Mouse (Mus musculus): ENCODE measurements around the gene Rsph6a. TPM values are rescaled to one million over a fixed set of nuclear protein-coding genes. Genes with fewer than 3 reads are reported as not detected.

Gene Rsph6a
- polyA plus RNA-seq, 1 experiment from 2014 or later = not detected

DNA sequence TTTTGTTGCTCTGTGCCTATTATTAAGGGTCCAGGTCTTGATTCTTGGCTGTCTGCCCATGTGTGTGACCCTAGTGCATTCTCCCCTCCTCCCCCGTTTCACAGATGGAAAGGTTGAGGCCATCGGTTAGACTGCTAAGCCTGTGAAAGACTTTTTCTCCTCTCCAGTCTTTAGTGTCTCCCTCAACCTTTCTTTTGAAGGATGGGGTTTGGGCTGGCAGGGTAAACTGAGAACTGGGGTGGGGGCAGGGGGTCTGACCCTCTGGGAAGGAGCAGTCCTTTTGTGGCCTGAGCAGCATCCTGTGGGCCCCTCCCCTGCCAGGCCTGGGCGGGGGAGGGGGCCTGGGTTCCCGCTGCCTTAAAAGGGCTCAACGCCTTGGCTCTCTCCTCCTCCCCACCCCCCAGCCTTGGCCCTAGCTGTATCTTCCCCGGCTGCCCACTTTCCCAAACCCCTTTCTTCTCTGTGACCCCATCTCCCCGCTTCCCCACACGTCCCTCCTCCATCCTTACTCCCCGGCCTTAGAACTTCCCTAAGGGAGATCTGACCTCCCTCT, 30.5 kb downstream of the Rsph6a start:
- no peak overlapping the region for H3K9ac ChIP-seq (replicated peaks)
- H3K4me2 ChIP-seq (replicated peaks) = no peak overlapping the region
- H3K4me1 ChIP-seq = no peaks in the 10 kb centered on the region
- no peak overlapping the region for H3K4me3 ChIP-seq
- H3K27ac ChIP-seq (replicated peaks) = no peak overlapping the region
- H3K9me3 ChIP-seq = no peaks in the 10 kb centered on the region
- no peak for ATAC-seq (replicated peaks)
- 34% methylated on average over 9 of the region's 9 CpGs for WGBS
- peaks cover 45% of the 10 kb centered on the region for H3K36me3 ChIP-seq
- no peaks in the 10 kb centered on the region for H3K27me3 ChIP-seq

DNA sequence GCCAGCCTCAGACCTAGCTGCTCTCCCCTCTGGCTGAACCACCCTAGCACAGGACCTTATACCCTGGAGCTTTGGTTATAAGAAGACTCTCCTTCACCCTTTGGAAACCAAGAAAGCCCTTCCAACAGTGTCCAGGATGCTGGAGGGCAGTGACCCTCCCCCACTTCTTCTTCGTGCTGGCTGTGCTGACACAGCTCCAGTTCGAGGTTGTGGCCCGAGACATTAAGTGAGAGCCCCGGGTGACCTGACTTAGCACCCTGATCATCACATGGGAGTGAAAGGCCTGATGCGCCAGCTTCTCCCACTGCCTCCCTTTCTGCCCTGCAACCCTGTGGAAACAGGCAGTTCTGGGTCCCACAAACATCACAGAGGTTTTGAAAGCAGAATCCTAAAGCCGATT, 31.0 kb downstream of the Rsph6a start:
- Histone ChIP-seq H3K4me2 (replicated peaks) (no peak overlapping the region), H3K27me3 (no peaks in the 10 kb centered on the region), H3K4me1 (no peaks in the 10 kb centered on the region), H3K9ac (replicated peaks) (no peak overlapping the region), H3K4me3 (no peak overlapping the region), H3K27ac (replicated peaks) (no peak overlapping the region), H3K9me3 (no peaks in the 10 kb centered on the region), H3K36me3 (peaks cover 41% of the 10 kb centered on the region)
- no peak for ATAC-seq (replicated peaks)
- WGBS = 17% methylated on average over 6 of the region's 6 CpGs

DNA sequence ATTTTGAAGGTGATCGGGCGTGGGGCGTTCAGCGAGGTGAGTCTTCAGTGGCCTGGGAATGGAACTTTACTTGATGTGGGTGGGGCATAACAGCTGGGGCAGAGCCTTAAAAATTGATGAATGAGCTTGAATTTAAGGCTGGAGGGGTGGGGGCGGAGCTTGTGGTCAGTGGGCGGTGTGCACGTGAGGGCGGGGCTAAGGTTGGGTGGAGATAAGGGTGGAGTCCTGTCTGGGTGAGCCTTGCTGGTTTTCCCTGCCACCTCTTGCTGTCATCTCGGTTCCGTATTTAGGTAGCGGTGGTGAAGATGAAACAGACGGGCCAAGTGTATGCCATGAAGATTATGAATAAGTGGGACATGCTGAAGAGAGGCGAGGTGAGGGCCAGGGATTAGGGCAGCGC, 31.6 kb downstream of the Rsph6a start:
- ATAC-seq (replicated peaks) = no peak
- Histone ChIP-seq H3K4me2 (replicated peaks) (no peak overlapping the region), H3K36me3 (peaks cover 42% of the 10 kb centered on the region), H3K9ac (replicated peaks) (no peak overlapping the region), H3K27me3 (no peaks in the 10 kb centered on the region), H3K4me3 (no peak overlapping the region), H3K9me3 (no peaks in the 10 kb centered on the region), H3K27ac (replicated peaks) (no peak overlapping the region), H3K4me1 (no peaks in the 10 kb centered on the region)
- 22% methylated on average over 14 of the region's 14 CpGs for WGBS

DNA sequence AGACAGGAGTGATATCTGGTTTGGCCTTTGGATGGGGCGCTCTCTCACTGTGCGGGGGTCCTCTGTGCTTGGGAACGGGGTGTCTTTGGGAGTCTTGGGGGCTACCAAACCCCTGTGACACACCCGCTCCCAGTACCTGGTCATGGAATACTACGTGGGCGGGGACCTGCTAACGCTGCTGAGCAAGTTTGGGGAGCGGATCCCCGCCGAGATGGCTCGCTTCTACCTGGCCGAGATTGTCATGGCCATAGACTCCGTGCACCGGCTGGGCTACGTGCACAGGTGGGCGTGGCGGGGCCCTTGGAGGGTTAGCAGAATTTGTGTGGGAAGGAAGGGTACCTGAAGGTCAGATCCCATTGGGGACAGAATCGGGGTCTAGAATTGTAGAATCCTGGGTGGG, 32.3 kb downstream of the Rsph6a start:
- WGBS = 60% methylated on average over 18 of the region's 18 CpGs
- H3K9me3 ChIP-seq = no peaks in the 10 kb centered on the region
- no peaks in the 10 kb centered on the region for H3K4me1 ChIP-seq
- no peak overlapping the region for H3K27ac ChIP-seq (replicated peaks)
- ATAC-seq (replicated peaks) = no peak
- no peak overlapping the region for H3K4me2 ChIP-seq (replicated peaks)
- no peak overlapping the region for H3K4me3 ChIP-seq
- H3K36me3 ChIP-seq = peaks cover 38% of the 10 kb centered on the region
- no peaks in the 10 kb centered on the region for H3K27me3 ChIP-seq
- H3K9ac ChIP-seq (replicated peaks) = no peak overlapping the region

DNA sequence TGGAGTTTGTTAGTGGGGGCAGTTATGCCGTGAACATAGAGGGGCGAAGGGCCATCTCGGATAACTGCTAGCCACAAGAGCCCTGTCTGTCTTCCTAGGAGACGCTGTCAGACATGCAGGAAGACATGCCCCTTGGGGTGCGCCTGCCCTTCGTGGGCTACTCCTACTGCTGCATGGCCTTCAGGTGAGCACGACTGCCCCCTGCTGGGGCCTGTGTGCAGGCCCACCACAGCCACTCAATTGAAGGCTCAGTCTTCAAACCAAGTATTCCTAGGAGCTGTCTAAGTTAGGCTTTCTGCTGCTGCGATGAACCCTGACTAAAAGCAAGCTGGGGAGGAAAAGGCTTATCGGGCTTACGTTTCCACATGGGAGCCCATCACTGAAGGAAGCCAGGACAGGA, 34.3 kb downstream of the Rsph6a start:
- H3K36me3 ChIP-seq = peaks cover 24% of the 10 kb centered on the region
- 40% methylated on average over 10 of the region's 10 CpGs for WGBS
- ATAC-seq (replicated peaks) = no peak

DNA sequence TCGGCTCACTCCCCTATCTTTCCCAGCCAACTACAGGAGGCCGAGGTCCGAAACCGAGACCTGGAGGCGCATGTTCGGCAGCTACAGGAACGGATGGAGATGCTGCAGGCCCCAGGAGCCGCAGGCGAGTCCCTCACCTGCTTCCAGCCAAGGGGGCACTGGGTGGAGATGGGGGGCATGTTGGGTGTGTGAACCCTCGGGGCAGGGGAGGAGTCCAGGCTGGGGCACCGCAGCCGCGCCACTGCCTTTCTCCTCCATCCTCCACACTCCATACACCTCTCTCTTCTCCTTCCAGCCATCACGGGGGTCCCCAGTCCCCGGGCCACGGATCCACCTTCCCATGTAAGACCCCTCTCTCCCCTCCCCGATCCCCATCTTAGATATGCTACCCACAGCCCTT, 37.4 kb downstream of the Rsph6a start:
- Histone ChIP-seq H3K36me3 (peaks cover 24% of the 10 kb centered on the region), H3K4me2 (replicated peaks) (peak overlapping the region; percentile 99; the same call in 1 of the 2 replicates), H3K4me3 (no peak overlapping the region), H3K9me3 (no peaks in the 10 kb centered on the region), H3K9ac (replicated peaks) (no peak overlapping the region), H3K27me3 (no peaks in the 10 kb centered on the region), H3K4me1 (peaks cover 46% of the 10 kb centered on the region), H3K27ac (replicated peaks) (no peak overlapping the region)
- 38% methylated on average over 17 of the region's 17 CpGs for WGBS
- ATAC-seq (replicated peaks) = no peak

More for the DNA sequence above, 34.3 kb downstream of the Rsph6a start:
- H3K4me1 ChIP-seq = peaks cover 17% of the 10 kb centered on the region
- no peak overlapping the region for H3K27ac ChIP-seq (replicated peaks)
- H3K4me2 ChIP-seq (replicated peaks) = no peak overlapping the region
- H3K9ac ChIP-seq (replicated peaks) = no peak overlapping the region
- no peak overlapping the region for H3K4me3 ChIP-seq
- H3K9me3 ChIP-seq = no peaks in the 10 kb centered on the region
- H3K27me3 ChIP-seq = no peaks in the 10 kb centered on the region

DNA sequence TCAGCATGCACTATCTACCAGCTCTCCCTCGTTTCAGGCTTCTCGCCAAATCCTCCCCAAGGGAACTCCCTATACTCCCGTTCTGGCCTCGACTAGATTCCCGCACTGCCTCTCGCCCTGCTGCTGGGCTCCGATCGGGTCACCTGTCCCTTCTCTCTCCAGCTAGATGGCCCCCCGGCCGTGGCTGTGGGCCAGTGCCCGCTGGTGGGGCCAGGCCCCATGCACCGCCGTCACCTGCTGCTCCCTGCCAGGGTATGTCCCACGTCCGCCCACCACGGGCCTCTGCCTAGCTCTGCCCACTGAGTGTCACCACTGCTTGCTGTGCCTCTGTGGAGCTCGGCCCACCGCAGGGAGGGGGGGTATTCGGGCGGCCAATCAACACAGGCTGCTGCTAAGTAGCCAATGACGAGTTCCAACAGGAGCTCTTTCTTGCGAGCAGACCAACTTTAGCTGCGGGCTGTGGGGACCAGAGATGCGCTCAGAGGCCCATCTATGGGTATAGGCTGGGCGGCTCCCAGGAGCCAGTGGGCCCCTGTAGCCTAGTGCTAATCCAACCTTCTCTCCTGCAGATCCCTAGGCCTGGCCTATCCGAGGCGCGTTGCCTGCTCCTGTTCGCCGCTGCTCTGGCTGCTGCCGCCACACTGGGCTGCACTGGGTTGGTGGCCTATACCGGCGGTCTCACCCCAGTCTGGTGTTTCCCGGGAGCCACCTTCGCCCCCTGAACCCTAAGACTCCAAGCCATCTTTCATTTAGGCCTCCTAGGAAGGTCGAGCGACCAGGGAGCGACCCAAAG, 38.1 kb downstream of the Rsph6a start:
- Histone ChIP-seq H3K27me3 (no peaks in the 10 kb centered on the region), H3K4me3 (peak overlapping the region; percentile 59), H3K4me2 (replicated peaks) (peak overlapping the region; percentile 99), H3K4me1 (peaks cover 46% of the 10 kb centered on the region), H3K36me3 (peaks cover 24% of the 10 kb centered on the region), H3K27ac (replicated peaks) (peak overlapping the region; percentile 49; the same call in 1 of the 2 replicates), H3K9me3 (no peaks in the 10 kb centered on the region), H3K9ac (replicated peaks) (no peak overlapping the region; the same call in 1 of the 2 replicates)
- peak; percentile 57 for ATAC-seq (replicated peaks)
- WGBS = 5% methylated on average over 38 of the region's 38 CpGs

DNA sequence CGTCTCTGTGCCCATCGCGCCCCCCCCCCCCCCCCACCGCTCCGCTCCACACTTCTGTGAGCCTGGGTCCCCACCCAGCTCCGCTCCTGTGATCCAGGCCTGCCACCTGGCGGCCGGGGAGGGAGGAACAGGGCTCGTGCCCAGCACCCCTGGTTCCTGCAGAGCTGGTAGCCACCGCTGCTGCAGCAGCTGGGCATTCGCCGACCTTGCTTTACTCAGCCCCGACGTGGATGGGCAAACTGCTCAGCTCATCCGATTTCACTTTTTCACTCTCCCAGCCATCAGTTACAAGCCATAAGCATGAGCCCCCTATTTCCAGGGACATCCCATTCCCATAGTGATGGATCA, 38.7 kb downstream of the Rsph6a start:
- under 1% methylated on average over 14 of the region's 15 CpGs for WGBS
- H3K27me3 ChIP-seq = no peaks in the 10 kb centered on the region
- H3K9ac ChIP-seq (replicated peaks) = no peak overlapping the region

DNA sequence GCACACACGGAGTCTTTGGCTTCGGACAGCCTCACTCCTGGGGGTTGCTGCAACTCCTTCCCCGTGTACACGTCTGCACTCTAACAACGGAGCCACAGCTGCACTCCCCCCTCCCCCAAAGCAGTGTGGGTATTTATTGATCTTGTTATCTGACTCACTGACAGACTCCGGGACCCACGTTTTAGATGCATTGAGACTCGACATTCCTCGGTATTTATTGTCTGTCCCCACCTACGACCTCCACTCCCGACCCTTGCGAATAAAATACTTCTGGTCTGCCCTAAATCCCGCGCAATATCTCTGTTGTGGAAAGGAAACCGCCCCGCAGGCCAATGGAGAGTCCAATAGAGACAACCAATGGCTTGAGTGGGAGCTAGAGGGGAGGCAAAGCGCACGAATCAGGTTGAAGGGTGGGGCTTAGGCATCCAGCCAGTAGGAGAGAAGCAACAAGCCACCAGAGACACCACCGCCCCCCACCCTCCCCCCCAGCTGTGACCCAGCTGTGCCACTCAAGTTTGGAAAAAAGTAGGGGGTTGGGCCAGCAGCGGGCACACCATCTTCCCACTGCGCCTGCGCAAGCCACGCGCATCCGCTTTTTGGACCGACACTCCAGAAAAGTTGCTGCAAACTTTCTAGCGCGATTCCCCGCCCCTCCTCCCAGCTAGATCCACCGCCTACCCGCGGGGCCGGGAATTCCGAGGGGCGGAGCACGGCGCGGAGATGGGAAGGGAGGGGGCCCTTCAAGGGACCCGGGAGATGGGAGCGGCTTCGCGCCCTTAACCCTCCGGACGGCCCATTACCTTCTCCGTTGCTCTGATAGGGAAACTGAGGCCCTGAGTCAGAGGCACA, 39.3 kb downstream of the Rsph6a start:
- peak overlapping the region; percentile 76 for H3K27ac ChIP-seq (replicated peaks)
- H3K9me3 ChIP-seq = no peaks in the 10 kb centered on the region
- H3K4me2 ChIP-seq (replicated peaks) = peak overlapping the region; percentile 99
- H3K4me1 ChIP-seq = peaks cover 46% of the 10 kb centered on the region
- H3K4me3 ChIP-seq = peak overlapping the region; percentile 59
- no peaks in the 10 kb centered on the region for H3K27me3 ChIP-seq
- H3K9ac ChIP-seq (replicated peaks) = peak overlapping the region; percentile 63
- ATAC-seq (replicated peaks) = peak; percentile 56
- under 1% methylated on average over 45 of the region's 45 CpGs for WGBS
- peaks cover 12% of the 10 kb centered on the region for H3K36me3 ChIP-seq

More for the DNA sequence above, 38.7 kb downstream of the Rsph6a start:
- peak overlapping the region; percentile 59 for H3K4me3 ChIP-seq
- peak overlapping the region; percentile 49; the same call in 1 of the 2 replicates for H3K27ac ChIP-seq (replicated peaks)
- H3K36me3 ChIP-seq = peaks cover 18% of the 10 kb centered on the region
- peak overlapping the region; percentile 99 for H3K4me2 ChIP-seq (replicated peaks)
- ATAC-seq (replicated peaks) = peak; percentile 47
- no peaks in the 10 kb centered on the region for H3K9me3 ChIP-seq
- H3K4me1 ChIP-seq = peaks cover 46% of the 10 kb centered on the region

DNA sequence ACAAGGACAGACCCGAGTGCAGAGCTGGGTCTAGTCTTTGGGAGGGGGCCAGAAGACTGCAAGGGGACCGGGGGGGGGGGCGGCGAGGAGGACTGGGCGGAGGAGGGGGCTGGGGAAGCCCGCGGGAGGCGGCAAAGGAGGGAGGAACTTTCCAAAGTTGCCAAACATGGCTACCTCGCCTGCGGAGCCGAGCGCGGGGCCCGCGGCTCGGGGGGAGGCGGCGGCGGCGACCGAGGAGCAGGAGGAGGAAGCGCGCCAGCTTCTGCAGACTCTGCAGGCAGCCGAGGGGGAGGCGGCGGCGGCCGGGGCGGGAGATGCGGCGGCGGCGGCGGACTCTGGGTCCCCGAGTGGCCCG, 40.0 kb downstream of the Rsph6a start, which contains the start of gene Six5:
TSS of gene Six5 (plus strand) at position 124 of the 355 bp plus-strand sequence.
- 0% methylated on average over 16 of the region's 36 CpGs for WGBS
- peaks cover 10% of the 10 kb centered on the region; the same call in 1 of the 2 replicates for H3K36me3 ChIP-seq
- ATAC-seq (replicated peaks) = peak; percentile 1
- H3K9me3 ChIP-seq = no peaks in the 10 kb centered on the region
- peak within 1 kb of the TSS; percentile 59 for H3K4me3 ChIP-seq
- peak within 1 kb of the TSS; percentile 76 for H3K27ac ChIP-seq (replicated peaks)
- no peaks in the 10 kb centered on the region for H3K27me3 ChIP-seq
- H3K9ac ChIP-seq (replicated peaks) = peak within 1 kb of the TSS; percentile 63
- peaks cover 46% of the 10 kb centered on the region for H3K4me1 ChIP-seq
- H3K4me2 ChIP-seq (replicated peaks) = peak within 1 kb of the TSS; percentile 99

DNA sequence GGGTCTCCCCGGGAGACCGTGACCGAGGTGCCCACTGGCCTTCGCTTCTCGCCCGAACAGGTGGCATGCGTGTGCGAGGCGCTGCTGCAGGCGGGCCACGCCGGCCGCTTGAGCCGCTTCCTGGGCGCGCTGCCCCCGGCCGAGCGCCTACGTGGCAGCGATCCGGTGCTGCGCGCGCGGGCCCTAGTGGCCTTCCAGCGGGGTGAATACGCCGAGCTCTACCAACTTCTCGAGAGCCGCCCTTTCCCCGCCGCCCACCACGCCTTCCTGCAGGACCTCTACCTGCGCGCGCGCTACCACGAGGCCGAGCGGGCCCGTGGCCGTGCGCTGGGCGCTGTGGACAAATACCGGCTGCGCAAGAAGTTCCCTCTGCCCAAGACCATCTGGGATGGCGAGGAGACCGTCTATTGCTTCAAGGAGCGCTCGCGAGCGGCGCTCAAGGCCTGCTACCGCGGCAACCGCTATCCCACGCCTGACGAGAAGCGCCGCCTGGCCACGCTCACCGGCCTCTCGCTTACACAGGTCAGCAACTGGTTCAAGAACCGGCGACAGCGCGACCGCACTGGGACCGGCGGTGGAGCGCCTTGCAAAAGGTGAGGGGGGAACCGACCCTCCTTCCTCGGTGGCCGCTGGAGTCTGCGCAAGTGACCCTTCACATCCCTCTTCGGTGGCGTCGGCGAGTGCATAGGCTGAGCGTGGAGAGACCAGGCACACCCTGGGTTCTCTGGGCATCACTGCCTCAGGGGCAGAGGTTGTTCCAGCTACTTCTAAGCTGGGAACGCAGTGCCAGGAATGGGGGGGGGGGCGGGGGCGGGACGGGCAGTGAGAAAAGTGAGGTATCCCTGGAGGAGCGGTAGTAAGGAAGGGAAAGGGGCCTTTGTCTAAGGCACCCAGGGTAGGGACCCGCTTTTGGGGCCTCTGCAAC, 40.6 kb downstream of the Rsph6a start:
- peak overlapping the region; percentile 76 for H3K27ac ChIP-seq (replicated peaks)
- H3K4me1 ChIP-seq = peaks cover 46% of the 10 kb centered on the region
- no peaks in the 10 kb centered on the region for H3K27me3 ChIP-seq
- H3K9ac ChIP-seq (replicated peaks) = peak overlapping the region; percentile 63
- H3K4me3 ChIP-seq = peak overlapping the region; percentile 59
- peak; percentile 11; the same call in 1 of the 2 replicates for ATAC-seq (replicated peaks)
- H3K36me3 ChIP-seq = peaks cover 10% of the 10 kb centered on the region; the same call in 1 of the 2 replicates
- H3K9me3 ChIP-seq = no peaks in the 10 kb centered on the region
- WGBS = under 1% methylated on average over 82 of the region's 87 CpGs
- peak overlapping the region; percentile 99 for H3K4me2 ChIP-seq (replicated peaks)
